Mouse (Mus musculus): ENCODE data around the gene Apoc1.
"Not testable (repeated sequence)": the region's sequence is repeated elsewhere in the genome, so short reads cannot be mapped to it uniquely, and the experiment has no call there.

The Apoc1 gene

GRCm38 (mm10) chr7:19704475-19704874 lies 12.0 kb upstream of the Apoc1 start:
- DNase-seq: no peak

DNA sequence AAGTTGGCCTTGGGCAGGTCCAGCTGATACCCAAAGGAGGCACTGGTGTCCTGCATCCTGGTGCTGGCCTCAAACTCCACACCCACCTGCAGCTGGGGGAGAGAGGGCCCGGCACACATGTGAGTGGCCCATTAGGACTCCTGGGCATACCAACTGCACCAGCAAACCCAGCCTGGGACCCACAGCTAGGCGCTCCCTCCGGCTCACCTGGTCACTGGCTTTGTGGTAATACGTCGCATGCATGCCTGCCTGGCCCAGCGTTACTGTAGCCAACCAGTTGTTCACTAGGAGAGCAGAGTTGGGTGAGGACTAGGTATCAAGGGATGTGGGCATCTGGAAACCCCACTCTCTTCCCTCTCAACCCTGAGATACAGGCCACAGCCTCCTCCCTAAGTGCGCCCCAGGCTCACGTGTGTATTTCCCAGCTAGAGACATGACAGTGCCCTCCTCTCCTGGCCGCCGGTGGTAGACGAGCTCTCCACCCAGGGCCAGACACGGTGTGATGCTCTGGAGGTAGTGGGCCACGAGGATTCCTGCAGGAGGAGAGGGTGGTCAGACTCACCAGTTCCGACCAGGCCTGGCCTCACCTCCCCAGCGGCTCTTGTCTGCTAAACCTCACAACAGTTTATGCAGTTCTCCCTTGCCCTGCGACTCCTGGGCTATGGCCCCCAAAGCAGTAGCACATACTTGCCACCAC lies 10.5 kb upstream of the Apoc1 start:
- DNase-seq: no peak

DNA sequence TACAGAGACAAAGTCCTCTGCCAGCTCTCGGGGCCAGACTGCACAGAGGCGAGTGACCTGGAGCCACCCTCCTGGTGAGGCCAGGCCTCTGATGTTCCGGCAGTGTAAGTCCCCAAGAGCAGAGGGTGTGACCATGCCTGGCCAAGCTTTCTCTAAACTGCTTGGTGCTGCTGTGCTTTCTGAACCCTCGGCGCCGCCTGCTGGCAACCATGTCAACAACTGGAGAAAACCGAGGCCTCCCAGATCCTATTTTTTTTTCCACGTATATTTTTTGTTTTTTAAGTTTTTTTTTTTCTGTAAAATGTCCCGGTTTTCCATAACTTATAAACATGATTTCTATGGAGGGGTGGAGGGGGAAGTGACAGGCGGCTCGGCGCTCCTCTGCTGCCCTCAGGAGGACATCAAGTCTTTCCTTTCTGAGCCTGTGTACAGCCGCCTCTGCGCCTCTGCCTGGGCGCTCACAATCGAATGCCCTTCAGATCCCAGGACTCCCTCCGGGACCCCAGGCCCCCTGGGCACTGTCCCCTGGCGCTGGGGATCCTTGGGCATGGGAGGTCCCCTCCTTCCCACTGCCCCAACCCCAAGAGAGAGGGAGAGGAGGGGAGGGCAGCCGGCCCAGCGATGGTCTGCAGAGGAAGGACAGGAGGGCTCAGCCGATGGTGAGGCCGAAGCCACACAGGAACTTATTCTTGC lies 8.8 kb upstream of the Apoc1 start:
- DNase-seq: peak; percentile 91 to 94

GRCm38 (mm10) chr7:19700299-19701068 lies 8.0 kb upstream of the Apoc1 start:
- DNase-seq: no peak

- DNase-seq: no peak
These were observed 7.3 kb upstream of the Apoc1 start for GRCm38 (mm10) chr7:19699827-19700148.

- peak; percentile 71 to 89 for DNase-seq
These were observed 6.7 kb upstream of the Apoc1 start, which contains the start of gene Apoe for GRCm38 (mm10) chr7:19698907-19699826. Gene Apoe (minus strand): TSS chr7:19699188.

DNA sequence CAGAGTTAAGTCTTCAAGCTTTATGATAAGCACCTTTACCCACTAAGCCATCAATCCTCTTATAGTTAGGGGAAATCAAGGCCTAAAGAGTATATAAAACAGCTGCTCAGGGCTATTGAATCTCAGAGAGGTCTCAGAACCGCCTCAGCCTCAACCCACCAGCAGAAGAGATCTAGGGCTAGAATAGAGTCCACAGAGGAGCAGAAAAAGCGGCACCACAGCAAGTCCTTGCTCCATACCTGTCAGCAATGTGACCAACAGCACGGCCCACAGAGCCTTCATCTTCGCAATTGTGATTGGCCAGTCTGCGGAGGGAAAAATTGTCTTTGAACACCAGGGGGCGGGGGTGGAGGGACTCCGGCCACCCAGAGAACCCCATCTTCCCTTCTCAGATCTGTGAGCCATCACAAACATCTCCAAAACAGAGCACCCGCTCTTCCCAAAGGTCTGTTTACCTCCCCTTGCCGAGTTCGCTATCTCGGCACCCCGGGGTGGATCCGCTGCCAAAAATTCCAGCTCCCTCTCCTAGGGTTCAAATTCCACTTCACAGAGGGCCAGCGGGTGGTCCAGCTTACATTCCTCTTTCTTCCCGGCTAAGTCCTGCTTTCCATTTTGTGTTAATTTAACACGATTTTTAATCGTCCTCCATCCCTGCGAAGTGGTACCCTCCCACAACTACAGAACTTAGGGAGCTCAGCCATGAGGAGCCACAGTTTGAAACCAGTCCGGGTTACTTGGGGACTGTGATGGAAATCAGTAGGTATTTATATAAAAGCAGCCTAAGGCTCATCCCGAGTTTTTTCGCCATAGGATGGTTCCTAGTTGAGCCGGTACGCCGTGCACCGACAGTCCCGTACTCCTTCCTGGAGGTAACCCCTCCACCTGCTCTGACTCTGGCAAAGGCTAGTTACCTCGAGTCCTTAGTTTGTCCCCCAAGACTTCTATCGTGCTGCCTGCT lies 5.8 kb upstream of the Apoc1 start:
- DNase-seq: peak; percentile 65 to 70

DNA sequence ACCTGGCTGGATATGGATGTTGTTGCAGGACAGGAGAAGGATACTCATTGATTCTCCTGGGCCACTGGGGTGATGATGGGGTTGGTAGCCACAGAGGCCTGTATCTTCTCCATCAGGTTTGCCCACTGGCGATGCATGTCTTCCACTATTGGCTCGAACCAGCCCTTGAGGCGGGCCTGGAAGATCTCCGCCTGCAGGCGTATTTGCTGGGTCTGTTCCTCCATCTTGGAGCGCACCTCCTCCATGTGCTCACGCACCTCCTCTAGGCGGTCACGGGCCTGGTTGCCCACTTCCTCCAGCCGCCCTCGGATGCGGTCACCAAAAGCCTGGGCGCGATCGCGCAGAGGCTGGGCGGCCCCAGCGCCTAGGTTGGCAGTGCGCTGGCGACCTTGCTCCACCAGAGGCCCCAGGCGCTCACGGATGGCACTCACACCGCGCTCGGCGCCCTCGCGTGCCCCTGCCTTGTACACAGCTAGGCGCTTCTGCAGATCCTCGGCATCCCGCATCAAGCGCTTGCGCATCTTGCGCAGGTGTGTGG lies 3.9 kb upstream of the Apoc1 start:
- no peak for DNase-seq

- DNase-seq: no peak
These were observed 3.4 kb upstream of the Apoc1 start for GRCm38 (mm10) chr7:19695881-19696280.

DNA sequence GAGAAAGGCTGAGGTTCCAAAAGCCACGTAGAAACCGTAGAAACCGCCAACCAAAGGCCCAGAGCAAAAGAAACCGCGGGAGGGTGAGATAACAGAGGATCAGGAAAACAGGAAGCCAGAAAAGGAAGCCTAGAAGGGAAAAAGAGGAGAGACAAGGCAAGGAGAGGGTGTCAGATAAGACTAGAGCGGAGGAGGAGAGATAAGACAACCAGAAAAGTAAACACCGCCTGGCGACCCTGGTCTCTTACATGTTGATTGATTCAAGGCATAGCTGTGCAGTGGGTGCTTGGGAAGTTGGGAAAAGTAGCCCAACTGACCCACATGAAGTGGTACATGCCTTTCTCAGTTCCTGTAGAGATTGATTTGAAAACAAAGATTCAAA lies 2.7 kb upstream of the Apoc1 start:
- no peak for DNase-seq

GRCm38 (mm10) chr7:19694336-19695212 lies 2.1 kb upstream of the Apoc1 start:
- DNase-seq: no peak

- DNase-seq: peak; percentile 59 to 80
These were observed 961 bp upstream of the Apoc1 start for GRCm38 (mm10) chr7:19693421-19693820.

DNA sequence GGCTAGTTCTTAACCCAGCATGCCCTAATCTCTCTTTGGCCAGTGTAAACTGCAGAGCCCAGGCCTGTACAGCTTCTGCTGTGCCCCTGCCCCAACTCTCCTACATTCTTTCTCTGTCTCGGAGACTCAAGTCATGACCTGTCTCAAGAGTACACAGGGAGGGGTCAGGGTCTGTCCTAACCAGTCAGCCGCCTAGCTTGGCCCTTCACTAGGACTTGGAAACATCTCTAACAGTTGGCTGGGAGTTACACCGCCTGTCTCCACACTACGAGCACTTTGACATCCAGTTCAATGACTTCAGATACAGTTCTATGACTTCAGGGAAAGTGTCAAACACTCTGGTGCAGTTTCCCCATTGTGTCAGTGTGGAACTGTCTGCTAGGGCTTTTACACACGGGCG lies 1.0 kb downstream of the Apoc1 start:
- DNase-seq: no peak

GRCm38 (mm10) chr7:19690845-19691244 lies 1.6 kb downstream of the Apoc1 start:
- DNase-seq: no peak

- no peak for DNase-seq
These were observed 3.8 kb downstream of the Apoc1 start for GRCm38 (mm10) chr7:19688611-19689010.

GRCm38 (mm10) chr7:19688101-19688500 lies 4.4 kb downstream of the Apoc1 start:
- DNase-seq: no peak

GRCm38 (mm10) chr7:19686927-19687583 lies 5.4 kb downstream of the Apoc1 start:
- DNase-seq: not testable (repeated sequence)

DNA sequence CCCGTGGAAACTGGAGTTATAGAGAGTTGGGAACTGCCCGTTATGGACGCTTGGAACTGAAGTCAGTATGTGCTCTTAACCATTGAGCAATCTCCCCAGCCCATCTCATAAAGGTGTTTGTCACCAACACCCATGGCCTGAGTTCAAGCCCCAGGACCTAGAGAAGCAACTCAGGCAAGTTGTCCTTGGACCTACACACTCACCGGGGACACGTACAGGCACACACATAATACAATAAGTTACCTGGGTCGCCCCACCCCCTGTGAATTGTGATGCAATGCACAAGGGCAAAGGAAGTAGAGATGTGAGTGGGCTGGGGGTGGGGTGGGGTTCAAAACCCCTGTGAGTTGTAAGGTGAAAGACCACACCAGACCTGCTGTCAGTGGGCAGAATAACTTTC lies 5.9 kb downstream of the Apoc1 start:
- no peak for DNase-seq

GRCm38 (mm10) chr7:19685374-19685773 lies 7.1 kb downstream of the Apoc1 start:
- peak; percentile 28 to 75 for DNase-seq

DNA sequence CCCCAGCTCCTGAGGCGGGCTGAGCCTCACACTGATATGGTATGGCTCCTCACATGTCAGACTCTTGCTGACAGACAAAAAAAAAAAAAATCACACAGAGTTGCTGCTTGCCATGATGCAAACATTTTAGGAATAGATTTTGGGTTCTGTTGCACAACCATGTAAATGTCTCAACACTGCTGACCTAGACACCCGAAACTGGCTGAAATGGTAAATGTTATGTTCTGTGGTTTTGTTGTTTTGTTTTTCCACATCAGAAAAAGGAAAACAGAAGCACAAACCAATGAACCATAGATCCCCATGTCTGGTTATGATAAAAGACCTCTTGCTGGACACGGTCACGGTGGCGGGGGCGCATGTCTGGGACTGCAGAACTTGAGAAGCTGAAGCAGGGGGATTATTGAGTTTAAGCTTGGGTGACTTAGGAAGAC lies 8.7 kb downstream of the Apoc1 start:
- no peak for DNase-seq
